Mouse (Mus musculus) ovary, postnatal 10 days (tissue): Measurements from ENCODE around the gene Gm36864.

Experiments
- DNase-seq: peaks from one replicate; pipeline ENCODE4 v3.0.0; 2022; ENCODE audit warnings: low spot score

Gene Gm36864

GRCm38 (mm10) chr7:44257278-44257677, 21.3 kb downstream of the Gm36864 start, which contains the start of gene Acp4:
TSS of gene Acp4 (minus strand) at chr7:44257378.
- no peak for DNase-seq

GRCm38 (mm10) chr7:44260410-44260809, 24.4 kb downstream of the Gm36864 start:
- no peak for DNase-seq

GRCm38 (mm10) chr7:44261147-44261546, 25.2 kb downstream of the Gm36864 start, which contains the start of gene Gm15517:
TSS of gene Gm15517 (plus strand) at chr7:44261447.
- no peak for DNase-seq

GRCm38 (mm10) chr7:44262791-44263643, 27.0 kb downstream of the Gm36864 start:
- DNase-seq = peak; percentile 91

GRCm38 (mm10) chr7:44268117-44268516, 32.1 kb downstream of the Gm36864 start:
- DNase-seq = no peak

- DNase-seq = no peak
These were observed 33.4 kb downstream of the Gm36864 start for GRCm38 (mm10) chr7:44269397-44269796.

GRCm38 (mm10) chr7:44271309-44271708, 35.3 kb downstream of the Gm36864 start:
- no peak for DNase-seq

- DNase-seq = no peak
These were observed 36.6 kb downstream of the Gm36864 start for GRCm38 (mm10) chr7:44272546-44272945.

GRCm38 (mm10) chr7:44273446-44273845, 37.5 kb downstream of the Gm36864 start:
- DNase-seq = no peak

GRCm38 (mm10) chr7:44274096-44274495, 38.1 kb downstream of the Gm36864 start:
- no peak for DNase-seq

- DNase-seq = no peak
These were observed 39.6 kb downstream of the Gm36864 start for GRCm38 (mm10) chr7:44275546-44275945.

- no peak for DNase-seq
These were observed 40.7 kb downstream of the Gm36864 start for GRCm38 (mm10) chr7:44276461-44277249.

GRCm38 (mm10) chr7:44277250-44277622, 41.3 kb downstream of the Gm36864 start:
- DNase-seq = no peak

GRCm38 (mm10) chr7:44280959-44281358, 45.0 kb downstream of the Gm36864 start:
- DNase-seq = no peak

- no peak for DNase-seq
These were observed 45.6 kb downstream of the Gm36864 start for GRCm38 (mm10) chr7:44281586-44281985.

GRCm38 (mm10) chr7:44287760-44288159, 51.8 kb downstream of the Gm36864 start:
- no peak for DNase-seq

- no peak for DNase-seq
These were observed 55.0 kb downstream of the Gm36864 start for GRCm38 (mm10) chr7:44290986-44291385.

GRCm38 (mm10) chr7:44291418-44291817, 55.4 kb downstream of the Gm36864 start:
- no peak for DNase-seq
